ENCODE assay signal across 10 mouse cellular contexts in the genomic region with DNA sequence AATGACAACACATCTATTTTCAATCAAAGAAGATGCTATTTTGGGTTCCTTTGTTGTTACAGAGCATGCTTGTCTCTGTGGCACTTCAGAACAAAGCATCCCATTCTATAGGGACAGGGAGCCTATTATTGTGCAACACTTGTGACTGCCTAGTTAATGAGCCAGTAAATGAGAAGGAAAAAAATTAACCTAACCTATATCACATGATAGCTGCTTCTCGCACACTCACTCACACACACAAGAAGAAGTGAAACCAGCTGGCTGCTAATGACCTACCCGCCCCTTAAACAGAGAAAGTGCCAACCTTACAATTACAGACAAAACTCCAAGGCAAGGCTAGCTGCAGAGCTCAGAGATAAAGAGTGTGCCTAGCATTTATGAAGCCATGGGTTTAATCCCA. TPM values are rescaled to one million over a fixed set of nuclear protein-coding genes. Genes with fewer than 3 reads are reported as not detected.
DNase-seq lines count a peak whose midpoint lies in the region; ATAC-seq and TF ChIP-seq lines count a peak whose summit lies in the region.
"Had no signal": no experiment of that assay in that cellular context is flagged by ENCODE, and none has a peak within 500 bp of the region (broad histone marks: within the 10 kb centered on the region; RNA-seq: fewer than 3 reads in every experiment).

No protein-coding gene starts in this region.

- H3K4me2 ChIP-seq in intestine, postnatal 0 days (replicated peaks; ENCODE audit: low read depth), result peak overlapping the region; percentile 40; the same call in 1 of the 2 replicates
- no peak overlapping the region for H3K4me2 ChIP-seq in intestine, embryonic 15.5 days (replicated peaks)

- H3K9ac ChIP-seq in intestine, postnatal 0 days (ENCODE audit: low read depth, low read length), result no peak overlapping the region
- no peak overlapping the region for H3K9ac ChIP-seq in intestine, embryonic 15.5 days
- H3K9ac ChIP-seq: liver, embryonic 14.5 days had no signal

- H3K4me1 ChIP-seq in intestine, postnatal 0 days (replicated peaks; ENCODE audit: control insufficient read depth, insufficient read depth, low read length), result peaks cover 13% of the 10 kb centered on the region
- H3K4me1 ChIP-seq in intestine, embryonic 15.5 days (replicated peaks), result peaks cover 16% of the 10 kb centered on the region

- no peak overlapping the region for H3K27ac ChIP-seq in intestine, postnatal 0 days (ENCODE audit: low read depth, low read length)
- no peak overlapping the region for H3K27ac ChIP-seq in intestine, embryonic 15.5 days
- peak overlapping the region; percentile 85 for H3K27ac ChIP-seq in macrophage
- H3K27ac ChIP-seq: liver, embryonic 14.5 days had no signal

- peak; percentile 70 to 78 for DNase-seq in spleen, postnatal 36 days (ENCODE audit: low spot score in 2 of 2)
- no peak for DNase-seq in spleen, adult 12 weeks (ENCODE audit: low spot score)
- DNase-seq in telencephalon, adult 2 months (ENCODE audit: low read depth, low spot score), result peak; percentile 56
- no peak for DNase-seq in left cerebral cortex, adult 8-10 months (ENCODE audit: low spot score in 2 of 2)
- no peak for DNase-seq in gastrocnemius, postnatal 10 days
- DNase-seq: adrenal gland, postnatal 36 days had no signal

- H3K79me2 ChIP-seq in macrophage (ENCODE audit: inconsistent target), result peaks cover 87% of the 10 kb centered on the region

- ATAC-seq in intestine, postnatal 0 days, result no peak
- no peak for ATAC-seq in intestine, embryonic 15.5 days

- WGBS in intestine, postnatal 0 days, result 39% methylated on average over 2 of the region's 2 CpGs
- WGBS in intestine, embryonic 15.5 days, result 48% methylated on average over 2 of the region's 2 CpGs
- 0% methylated on average over 2 of the region's 2 CpGs for WGBS in macrophage (ENCODE audit: missing documents)

- H3K9me3 ChIP-seq in intestine, postnatal 0 days (ENCODE audit: control insufficient read depth), result no peaks in the 10 kb centered on the region
- H3K9me3 ChIP-seq in intestine, embryonic 15.5 days, result no peaks in the 10 kb centered on the region

- H3K36me3 ChIP-seq in intestine, postnatal 0 days (ENCODE audit: control insufficient read depth, insufficient read depth), result no peaks in the 10 kb centered on the region
- no peaks in the 10 kb centered on the region for H3K36me3 ChIP-seq in intestine, embryonic 15.5 days
- no peaks in the 10 kb centered on the region for H3K36me3 ChIP-seq in macrophage (ENCODE audit: inconsistent target)

- TF ChIP-seq CTCF in intestine, postnatal 0 days (IDR thresholded peaks at IDR 0.05; ENCODE audit: low read depth), result no peak

- H3K27me3 ChIP-seq in intestine, postnatal 0 days (replicated peaks; ENCODE audit: control insufficient read depth, insufficient read depth, low read length), result no peaks in the 10 kb centered on the region
- H3K27me3 ChIP-seq in intestine, embryonic 15.5 days (replicated peaks), result no peaks in the 10 kb centered on the region

- H3K4me3 ChIP-seq in intestine, postnatal 0 days (ENCODE audit: low read depth, low read length), result no peak overlapping the region
- H3K4me3 ChIP-seq in intestine, embryonic 15.5 days (replicated peaks), result no peak overlapping the region
- no peak overlapping the region for H3K4me3 ChIP-seq in macrophage (ENCODE audit: inconsistent target)

RNA-seq across cellular contexts. Expression of gene Retreg3, which starts 4.1 kb away (rescaled TPM):
- polyA plus RNA-seq in intestine, postnatal 0 days (2015; fragmentation: Nextera tagmentation; extraction: Ambion mirVana), result 10.3 and 12.3 TPM in 2 replicates
- polyA plus RNA-seq in intestine, embryonic 15.5 days (2015; fragmentation: Nextera tagmentation; extraction: Ambion mirVana), result 17.0 and 17.2 TPM in 2 replicates
- 10 to 100 TPM in 24 of 26 experiments, 1 to 10 TPM in 2; 9.4 to 45.9 (median 27.7) TPM for total RNA-seq in macrophage (2018; cell fraction: chromatin; rRNA removed)
- 10 to 100 TPM; 38.7 to 73.9 (median 62.2) TPM for total RNA-seq in macrophage (2018; cell fraction: cytosol; rRNA removed)
- total RNA-seq in macrophage (2018; cell fraction: nucleus; rRNA removed), result 10 to 100 TPM; 19.5 to 79.0 (median 54.6) TPM
- polyA plus RNA-seq in macrophage (2018), result 38.2 to 59.4 TPM (median 44.0 TPM) in 3 replicates
- 10 to 100 TPM; 50.1 to 52.2 (median 50.9) TPM for total RNA-seq in left cerebral cortex, adult 8-10 months (2022)
- 10 to 100 TPM; 37.3 to 37.5 TPM for total RNA-seq in gastrocnemius, postnatal 10 days (2021)

RNA-seq across cellular contexts. Expression of gene Tubg1, which starts 4.2 kb away (rescaled TPM):
- polyA plus RNA-seq in intestine, postnatal 0 days (2015; fragmentation: Nextera tagmentation; extraction: Ambion mirVana), result 20.0 and 20.6 TPM in 2 replicates
- 58.7 and 59.2 TPM in 2 replicates for polyA plus RNA-seq in intestine, embryonic 15.5 days (2015; fragmentation: Nextera tagmentation; extraction: Ambion mirVana)
- 1 to 10 TPM in 17 of 26 experiments, under 1 TPM in 8, not detected in 1; 0.50 to 8.3 (median 2.8) TPM for total RNA-seq in macrophage (2018; cell fraction: chromatin; rRNA removed)
- total RNA-seq in macrophage (2018; cell fraction: cytosol; rRNA removed), result 10 to 100 TPM in 19 of 26 experiments, 1 to 10 TPM in 7; 5.5 to 19.4 (median 11.8) TPM
- total RNA-seq in macrophage (2018; cell fraction: nucleus; rRNA removed), result 1 to 10 TPM; 1.0 to 9.5 (median 3.0) TPM
- 10.9 to 24.7 TPM (median 23.0 TPM) in 3 replicates for polyA plus RNA-seq in macrophage (2018)
- total RNA-seq in left cerebral cortex, adult 8-10 months (2022), result 10 to 100 TPM; 47.1 to 49.2 (median 47.9) TPM
- total RNA-seq in gastrocnemius, postnatal 10 days (2021), result 10 to 100 TPM; 37.4 to 39.0 TPM

RNA-seq across cellular contexts. Expression of gene Psmc3ip, which starts 20.3 kb away (rescaled TPM):
- polyA plus RNA-seq in intestine, postnatal 0 days (2015; fragmentation: Nextera tagmentation; extraction: Ambion mirVana), result 9.1 and 10.5 TPM in 2 replicates
- 22.6 and 23.4 TPM in 2 replicates for polyA plus RNA-seq in intestine, embryonic 15.5 days (2015; fragmentation: Nextera tagmentation; extraction: Ambion mirVana)
- 1 to 10 TPM in 19 of 26 experiments, under 1 TPM in 5, not detected in 2; 0.49 to 4.5 (median 2.4) TPM for total RNA-seq in macrophage (2018; cell fraction: chromatin; rRNA removed)
- total RNA-seq in macrophage (2018; cell fraction: cytosol; rRNA removed), result 1 to 10 TPM in 22 of 26 experiments, under 1 TPM in 4; 0.62 to 3.1 (median 1.5) TPM
- 1 to 10 TPM in 11 of 26 experiments, under 1 TPM in 11, not detected in 4; 0.49 to 9.9 (median 1.0) TPM for total RNA-seq in macrophage (2018; cell fraction: nucleus; rRNA removed)
- 0.90 to 14.7 TPM (median 3.7 TPM) in 3 replicates for polyA plus RNA-seq in macrophage (2018)
- 1 to 10 TPM; 2.2 to 4.7 (median 3.8) TPM for total RNA-seq in left cerebral cortex, adult 8-10 months (2022)
- total RNA-seq in gastrocnemius, postnatal 10 days (2021), result 1 to 10 TPM; 2.8 to 4.0 TPM

RNA-seq across cellular contexts. Expression of gene Mlx, which starts 28.5 kb away (rescaled TPM):
- polyA plus RNA-seq in intestine, postnatal 0 days (2015; fragmentation: Nextera tagmentation; extraction: Ambion mirVana), result 93.3 and 96.4 TPM in 2 replicates
- 65.0 and 65.4 TPM in 2 replicates for polyA plus RNA-seq in intestine, embryonic 15.5 days (2015; fragmentation: Nextera tagmentation; extraction: Ambion mirVana)
- total RNA-seq in macrophage (2018; cell fraction: chromatin; rRNA removed), result 10 to 100 TPM in 14 of 26 experiments, 1 to 10 TPM in 12; 1.7 to 29.3 (median 11.5) TPM
- 10 to 100 TPM; 22.4 to 58.9 (median 42.9) TPM for total RNA-seq in macrophage (2018; cell fraction: cytosol; rRNA removed)
- 10 to 100 TPM in 21 of 26 experiments, 1 to 10 TPM in 5; 6.4 to 56.4 (median 22.1) TPM for total RNA-seq in macrophage (2018; cell fraction: nucleus; rRNA removed)
- 33.1 to 44.4 TPM (median 37.3 TPM) in 3 replicates for polyA plus RNA-seq in macrophage (2018)
- 10 to 100 TPM; 31.1 to 41.9 (median 37.1) TPM for total RNA-seq in left cerebral cortex, adult 8-10 months (2022)
- 10 to 100 TPM; 10.7 to 12.2 TPM for total RNA-seq in gastrocnemius, postnatal 10 days (2021)

RNA-seq across cellular contexts. Expression of gene Coasy, which starts 33.2 kb away (rescaled TPM):
- polyA plus RNA-seq in intestine, postnatal 0 days (2015; fragmentation: Nextera tagmentation; extraction: Ambion mirVana), result 28.0 TPM in 2 replicates
- 41.8 and 43.9 TPM in 2 replicates for polyA plus RNA-seq in intestine, embryonic 15.5 days (2015; fragmentation: Nextera tagmentation; extraction: Ambion mirVana)
- 10 to 100 TPM in 17 of 26 experiments, 1 to 10 TPM in 9; 2.1 to 38.3 (median 14.5) TPM for total RNA-seq in macrophage (2018; cell fraction: chromatin; rRNA removed)
- 10 to 100 TPM; 10.3 to 24.7 (median 18.6) TPM for total RNA-seq in macrophage (2018; cell fraction: cytosol; rRNA removed)
- 10 to 100 TPM in 18 of 26 experiments, 1 to 10 TPM in 8; 4.7 to 27.9 (median 13.6) TPM for total RNA-seq in macrophage (2018; cell fraction: nucleus; rRNA removed)
- polyA plus RNA-seq in macrophage (2018), result 18.6 to 23.1 TPM (median 19.3 TPM) in 3 replicates
- total RNA-seq in left cerebral cortex, adult 8-10 months (2022), result 10 to 100 TPM; 20.7 to 26.2 (median 23.7) TPM
- total RNA-seq in gastrocnemius, postnatal 10 days (2021), result 10 to 100 TPM; 10.7 to 11.7 TPM

Comparison
In these comparisons a context has a peak if more than half of its experiments do, and no peak if none do; other contexts are left out.
1. DNase-seq: peak in spleen, postnatal 36 days (2 of 2) and telencephalon, adult 2 months (single experiment); none in spleen, adult 12 weeks (single experiment), left cerebral cortex, adult 8-10 months (0 of 2) and gastrocnemius, postnatal 10 days (single experiment).